Mouse (Mus musculus) G1E (cell line): ENCODE data around the gene Nacc2. TPM values are rescaled to one million over a fixed set of nuclear protein-coding genes. Genes with fewer than 3 reads are reported as not detected.

Experiments
- ATAC-seq: 2 replicates; pipeline ENCODE4 v1.8.0; 2016; ENCODE audit warnings: mild to moderate bottlenecking; ENCODE audit not compliant: insufficient number of reproducible peaks, poor library complexity, low FRiP score, severe bottlenecking; ENCODE audit errors: extremely low read depth
- DNase-seq: peaks from one replicate; pipeline ENCODE4 v3.0.0; 2012; ENCODE audit warnings: low spot score
- H3K27me3 ChIP-seq: 2 replicates; pipeline ENCODE4 v1.6.1; 2012; ENCODE audit warnings: mild to moderate bottlenecking, low read length, inconsistent platforms; ENCODE audit not compliant: insufficient read depth
- H3K36me3 ChIP-seq: replicated peaks from 2 replicates; pipeline ENCODE3; 2012; ENCODE audit warnings: mild to moderate bottlenecking, inconsistent platforms
- H3K4me1 ChIP-seq: 2 replicates; pipeline ENCODE4 v1.6.1; 2012; ENCODE audit warnings: low read depth, low read length, inconsistent platforms, mixed read lengths; ENCODE audit not compliant: insufficient read depth
- H3K4me3 ChIP-seq: 2 replicates; pipeline ENCODE4 v1.5.1; 2012; ENCODE audit warnings: low read depth, mild to moderate bottlenecking, inconsistent platforms, low read length, moderate library complexity, mixed read lengths
- H3K9me3 ChIP-seq: replicated peaks from 2 replicates; pipeline ENCODE4 v1.6.1; 2012; ENCODE audit warnings: inconsistent platforms
- CTCF ChIP-seq: IDR thresholded peaks from 2 replicates; pipeline ENCODE4 v1.5.1; 2012; ENCODE audit warnings: low read depth, low read length, inconsistent platforms, mixed read lengths
- GATA1 ChIP-seq: IDR thresholded peaks from 2 replicates; pipeline ENCODE4 v1.6.1; 2012; ENCODE audit warnings: borderline replicate concordance, low read length, inconsistent platforms, mixed read lengths
- GATA2 ChIP-seq: IDR thresholded peaks from 2 replicates; pipeline ENCODE4 v1.6.1; 2012; ENCODE audit warnings: low read depth, low read length, inconsistent platforms, borderline replicate concordance
- POLR2AphosphoS5 ChIP-seq: IDR thresholded peaks from 2 replicates; pipeline ENCODE4 v1.6.1; 2012; ENCODE audit warnings: low read depth, low read length, inconsistent platforms; ENCODE audit not compliant: insufficient replicate concordance
- TAL1 ChIP-seq: conservative IDR thresholded peaks from 2 replicates; pipeline ENCODE4 v1.6.1; 2012; ENCODE audit warnings: low read depth, low read length, inconsistent platforms, mixed read lengths
- polyA plus RNA-seq: library from polyadenylated mRNA; stranded (reverse); fragments of >175 nt; gene quantifications from 2 replicates; pipeline ENCODE4 v1.2.3, GENCODE M21; 2012
- total RNA-seq, 2 experiments: library from RNA; stranded (forward) in 1 of 2; stranded (reverse) in 1 of 2; fragments of 200-1000 nt in 1 of 2; fragments of >200 nt in 1 of 2; fragmentation: Nextera tagmentation in 1 of 2; gene quantifications; 2 replicates each; pipeline ENCODE4 v1.2.3; 2014 to 2017

Nacc2 gene
- total and polyA plus RNA-seq, 3 experiments: 2.0 to 4.3 (median 2.6) TPM

DNA sequence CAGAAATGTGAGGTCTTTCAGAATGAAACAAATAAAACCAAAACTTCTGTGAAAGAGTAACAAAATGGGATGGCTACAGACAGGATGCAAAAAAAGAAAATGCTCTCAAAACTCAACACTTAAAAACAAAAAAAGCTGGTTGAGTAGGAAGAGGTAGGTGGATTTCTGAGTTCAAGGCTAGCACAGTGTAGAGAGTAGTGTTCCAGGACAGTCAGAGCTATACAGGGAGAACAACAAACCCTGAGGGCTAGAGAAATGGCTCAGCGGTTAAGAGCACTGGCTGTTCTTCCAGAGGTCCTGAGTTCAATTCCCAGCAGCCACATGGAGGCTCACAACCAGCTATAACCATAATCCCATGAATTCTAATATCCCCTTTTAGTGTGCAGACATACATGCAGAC lies 54.4 kb downstream of the Nacc2 start:
- Histone ChIP-seq H3K4me1 (peaks cover 4% of the 10 kb centered on the region; the same call in 1 of the 2 replicates), H3K9me3 (no peaks in the 10 kb centered on the region), H3K36me3 (no peaks in the 10 kb centered on the region), H3K4me3 (no peak overlapping the region), H3K27me3 (peaks cover 24% of the 10 kb centered on the region; the same call in 1 of the 2 replicates)
- no peak for ATAC-seq
- TF ChIP-seq POLR2AphosphoS5 (no peak), GATA2 (no peak), TAL1 (no peak), CTCF (no peak), GATA1 (no peak)
- no peak for DNase-seq

GRCm38 (mm10) chr2:26068175-26068574 lies 54.8 kb downstream of the Nacc2 start:
- ATAC-seq (no peak), DNase-seq (no peak)
- Histone ChIP-seq H3K27me3 (peaks cover 27% of the 10 kb centered on the region), H3K9me3 (no peaks in the 10 kb centered on the region), H3K4me3 (no peak overlapping the region), H3K4me1 (peaks cover 4% of the 10 kb centered on the region; the same call in 1 of the 2 replicates), H3K36me3 (no peaks in the 10 kb centered on the region)
- TF ChIP-seq TAL1 (no peak), GATA2 (no peak), GATA1 (no peak), CTCF (no peak), POLR2AphosphoS5 (no peak)

- no peak for TF ChIP-seq CTCF
- no peak for ATAC-seq
- Histone ChIP-seq H3K4me1 (peaks cover 9% of the 10 kb centered on the region), H3K4me3 (no peak overlapping the region), H3K9me3 (no peaks in the 10 kb centered on the region), H3K36me3 (no peaks in the 10 kb centered on the region), H3K27me3 (peaks cover 30% of the 10 kb centered on the region)
- no peak for DNase-seq
Observed at GRCm38 (mm10) chr2:26066527-26066926, 56.5 kb downstream of the Nacc2 start.

- no peak for ATAC-seq
- no peaks in the 10 kb centered on the region for H3K9me3 ChIP-seq
- peaks cover 8% of the 10 kb centered on the region for H3K4me1 ChIP-seq
- no peaks in the 10 kb centered on the region for H3K36me3 ChIP-seq
- no peak for TF ChIP-seq POLR2AphosphoS5
- TF ChIP-seq GATA1: no peak
- no peak for TF ChIP-seq CTCF
- no peak for TF ChIP-seq GATA2
- no peak for TF ChIP-seq TAL1
- H3K27me3 ChIP-seq: peaks cover 41% of the 10 kb centered on the region
- no peak for DNase-seq
- H3K4me3 ChIP-seq: no peak overlapping the region
Observed at GRCm38 (mm10) chr2:26062742-26063427, 60.1 kb downstream of the Nacc2 start.

GRCm38 (mm10) chr2:26062241-26062640 lies 60.8 kb downstream of the Nacc2 start:
- DNase-seq: no peak
- ATAC-seq: no peak
- peaks cover 41% of the 10 kb centered on the region for H3K27me3 ChIP-seq
- no peak overlapping the region for H3K4me3 ChIP-seq
- TF ChIP-seq GATA2 (no peak), POLR2AphosphoS5 (no peak), GATA1 (no peak), TAL1 (no peak), CTCF (no peak)
- no peaks in the 10 kb centered on the region for H3K36me3 ChIP-seq
- H3K4me1 ChIP-seq: peaks cover 7% of the 10 kb centered on the region; the same call in 1 of the 2 replicates
- no peaks in the 10 kb centered on the region for H3K9me3 ChIP-seq

- no peaks in the 10 kb centered on the region for H3K9me3 ChIP-seq
- peaks cover 7% of the 10 kb centered on the region; the same call in 1 of the 2 replicates for H3K4me1 ChIP-seq
- H3K27me3 ChIP-seq: peaks cover 43% of the 10 kb centered on the region
- H3K36me3 ChIP-seq: no peaks in the 10 kb centered on the region
- no peak for DNase-seq
- TF ChIP-seq GATA1: no peak
- no peak for TF ChIP-seq POLR2AphosphoS5
- TF ChIP-seq CTCF: no peak
- TF ChIP-seq TAL1: no peak
- TF ChIP-seq GATA2: no peak
- H3K4me3 ChIP-seq: no peak overlapping the region
- no peak for ATAC-seq
Observed at GRCm38 (mm10) chr2:26061018-26061666, 61.9 kb downstream of the Nacc2 start.
